Mouse (Mus musculus): ENCODE measurements at regions not wholly inside any gene's neighbourhood (a gene's known extent, or its start where the extent isn't known, plus 50 kb on each side); places are given as distances from the start of the nearest gene placed in this dataset.

DNA sequence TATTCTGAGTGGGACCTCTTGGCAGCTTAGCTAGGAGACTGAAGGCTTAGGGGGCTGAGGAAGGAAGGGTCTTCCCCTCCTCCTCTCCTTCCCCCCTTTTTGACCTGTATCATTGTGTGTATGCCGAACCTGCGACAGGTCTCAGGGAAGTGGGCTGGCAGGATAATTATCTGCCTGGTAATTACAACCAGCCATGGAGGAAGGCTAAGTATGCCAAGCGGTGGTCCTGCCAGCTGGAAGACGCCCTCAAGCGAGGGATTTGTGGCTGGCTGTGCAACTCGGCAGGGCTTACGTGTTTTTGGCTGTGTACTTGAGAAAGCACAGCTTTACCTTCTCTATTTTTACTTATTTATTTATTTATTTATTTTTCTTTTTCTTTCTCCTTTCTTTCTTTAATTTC lies 347.7 kb downstream of the Med13l start:
- TF ChIP-seq TAL1 (IDR thresholded peaks at IDR 0.05; ENCODE audit: low read length) (no peak), GATA1 (IDR thresholded peaks at IDR 0.05; ENCODE audit: low read length) (no peak)
